Mouse (Mus musculus): ENCODE measurements around the gene Wdr62. TPM values are rescaled to one million over a fixed set of nuclear protein-coding genes. Genes with fewer than 3 reads are reported as not detected.

Gene Wdr62
- total RNA-seq (2022): 1 to 10 TPM in 1 of 4 experiments, under 1 TPM in 3; 0.41 to 1.5 (median 0.84) TPM

DNA sequence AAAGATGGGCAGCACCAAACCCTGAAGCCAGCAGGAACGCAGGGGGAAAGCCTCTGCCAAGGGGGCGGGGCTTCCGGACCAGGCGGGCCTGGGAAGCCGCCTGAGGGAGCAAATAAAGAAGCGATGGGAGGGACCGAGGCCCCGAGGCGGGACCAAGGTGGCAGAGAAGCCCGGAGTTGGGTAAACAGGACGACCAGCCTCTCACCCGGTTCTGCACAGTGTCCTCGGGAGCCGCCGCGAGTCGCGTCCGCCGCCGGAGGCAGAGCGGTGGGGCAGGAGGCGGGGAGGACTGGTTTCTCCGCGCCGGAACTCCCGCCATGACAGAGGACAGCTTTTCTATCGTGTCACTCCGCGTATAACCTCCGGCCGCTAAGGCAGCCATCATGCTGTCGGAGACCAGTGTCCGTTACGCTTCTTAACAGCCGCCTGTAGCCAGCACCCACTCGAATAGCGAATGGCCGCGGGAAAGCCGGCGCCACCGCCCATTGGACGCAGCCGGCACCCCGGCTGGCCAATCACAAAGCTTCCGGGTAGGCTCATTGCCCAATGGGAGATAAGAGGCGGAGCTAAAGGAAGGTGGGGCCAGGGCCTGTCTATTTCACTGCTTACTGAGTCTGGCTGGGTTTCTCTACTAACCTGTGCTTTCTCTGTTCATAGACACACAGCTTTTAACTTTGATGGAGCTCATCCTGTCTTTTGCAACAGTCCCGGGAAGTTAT, at the start of gene Wdr62, which contains the start of gene Thap8:
Gene Wdr62 (minus strand): TSS at position 469 of the 719 bp plus-strand sequence.
Gene Thap8 (plus strand): TSS at position 144 of the 719 bp plus-strand sequence.
- peak; percentile 91 for DNase-seq (ENCODE audit: low spot score)

GRCm38 (mm10) chr7:30328379-30328778, 48.2 kb upstream of the Wdr62 start:
- no peak for DNase-seq (ENCODE audit: low spot score)

DNA sequence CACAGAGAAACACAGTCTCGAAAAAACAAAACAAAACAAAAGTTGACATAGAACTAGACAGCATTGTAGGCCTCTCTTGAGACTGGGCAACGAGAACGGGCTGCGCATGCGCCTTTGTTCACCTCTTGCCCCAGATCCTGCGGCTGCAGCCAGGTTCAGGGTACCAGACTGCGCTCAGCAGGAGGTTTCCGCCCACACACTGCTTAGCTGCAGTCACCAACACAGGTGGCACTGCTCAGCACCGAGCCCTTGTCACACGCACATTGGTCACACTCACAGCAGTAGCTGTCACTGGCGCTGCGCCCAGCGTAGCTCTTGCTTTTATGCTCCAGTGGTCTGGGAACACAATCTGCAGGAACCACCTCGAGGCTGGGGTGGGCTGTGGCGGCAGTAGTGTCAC, 46.9 kb upstream of the Wdr62 start:
- DNase-seq (ENCODE audit: low spot score): no peak

DNA sequence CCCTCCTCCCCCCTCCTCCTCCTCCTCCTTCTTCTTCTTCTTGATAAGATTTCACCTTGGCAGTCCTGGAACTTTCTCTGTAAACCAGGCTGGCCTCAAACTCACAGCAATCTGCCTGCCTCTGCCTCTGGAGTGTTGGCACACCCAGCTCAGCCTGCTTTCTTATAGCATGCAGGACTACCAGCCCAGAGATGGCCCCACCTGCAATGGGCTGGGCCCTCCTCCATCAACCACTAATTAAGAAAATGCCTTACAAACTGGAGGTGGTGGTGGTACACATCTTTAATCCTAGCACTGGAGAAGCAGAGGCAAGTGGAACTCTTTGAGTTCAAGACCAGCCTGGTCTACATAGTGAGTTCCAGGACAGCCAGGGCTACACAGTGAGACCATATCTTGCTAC, 46.2 kb upstream of the Wdr62 start:
- DNase-seq (ENCODE audit: low spot score): no peak

DNA sequence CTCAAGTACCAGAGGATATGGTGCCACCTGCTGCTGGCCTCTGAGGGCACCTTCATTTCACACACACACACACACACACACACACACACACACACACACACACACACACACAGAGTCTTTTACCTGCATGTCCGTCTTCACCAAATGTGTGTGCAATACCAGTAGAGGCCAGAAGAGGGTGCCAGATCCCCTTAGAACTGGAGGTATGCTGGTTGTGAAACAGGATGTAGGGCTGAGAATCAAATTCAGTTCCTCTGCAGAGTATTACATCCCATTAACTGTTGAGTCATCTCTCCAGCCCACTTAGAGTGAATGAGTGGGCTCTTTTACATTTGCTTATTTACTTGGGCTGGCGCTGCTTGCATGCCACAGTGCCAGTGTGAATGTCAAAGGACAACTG, 45.1 kb upstream of the Wdr62 start:
- no peak for DNase-seq (ENCODE audit: low spot score)

DNA sequence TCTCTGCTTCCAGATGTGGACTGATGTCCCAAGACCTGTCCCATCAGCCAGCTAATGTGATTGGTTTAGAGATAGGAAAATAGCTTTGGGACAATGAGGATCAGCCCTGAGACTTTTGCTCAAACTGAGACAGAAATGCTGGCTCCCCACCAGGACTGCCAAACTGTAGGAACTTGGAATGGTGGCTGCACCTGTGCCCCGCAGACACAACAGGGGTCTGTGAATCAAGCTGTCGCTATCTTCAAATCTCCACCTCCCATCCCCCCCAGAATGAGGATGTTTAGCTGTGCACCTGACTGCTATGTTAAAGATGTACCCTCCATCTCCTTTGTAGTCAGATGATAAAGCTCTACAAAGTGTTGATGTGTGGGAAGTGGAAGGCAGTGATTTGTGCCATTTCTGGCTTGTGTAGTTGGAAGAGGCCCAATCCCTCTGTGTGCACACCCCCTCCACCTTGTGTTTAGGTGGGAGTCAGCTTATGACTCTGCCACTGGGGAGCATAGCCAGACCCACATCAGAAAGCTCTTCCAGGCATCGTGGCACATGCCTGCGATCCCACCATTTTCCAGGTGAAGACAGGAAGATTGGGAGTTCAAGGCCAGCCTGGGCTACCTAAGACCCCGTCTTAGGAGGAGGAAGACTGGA, 44.2 kb upstream of the Wdr62 start:
- DNase-seq (ENCODE audit: low spot score): no peak

GRCm38 (mm10) chr7:30323795-30324194, 43.6 kb upstream of the Wdr62 start, which contains the start of gene Sdhaf1:
Gene Sdhaf1, minus strand, starts transcription at chr7:30323895.
- no peak for DNase-seq (ENCODE audit: low spot score)

DNA sequence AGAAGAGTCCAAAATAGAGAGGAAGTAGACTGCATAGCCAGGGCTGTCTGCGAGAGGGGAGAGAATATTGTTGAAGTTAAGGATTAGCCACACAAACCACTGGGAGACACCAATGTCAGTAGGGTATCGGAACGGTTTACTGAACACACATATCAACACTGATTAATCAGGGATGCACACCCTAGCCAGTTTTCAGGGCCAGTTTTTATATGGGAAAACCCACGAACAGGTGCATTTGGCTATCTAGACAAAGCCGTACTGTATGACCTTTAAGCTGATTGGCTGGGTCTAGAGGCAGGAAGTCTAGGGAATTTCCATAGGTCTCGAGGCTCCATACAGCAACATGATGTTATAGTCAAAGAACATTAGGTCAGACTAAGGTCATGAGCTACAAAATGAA, 42.6 kb upstream of the Wdr62 start:
- DNase-seq (ENCODE audit: low spot score): no peak

DNA sequence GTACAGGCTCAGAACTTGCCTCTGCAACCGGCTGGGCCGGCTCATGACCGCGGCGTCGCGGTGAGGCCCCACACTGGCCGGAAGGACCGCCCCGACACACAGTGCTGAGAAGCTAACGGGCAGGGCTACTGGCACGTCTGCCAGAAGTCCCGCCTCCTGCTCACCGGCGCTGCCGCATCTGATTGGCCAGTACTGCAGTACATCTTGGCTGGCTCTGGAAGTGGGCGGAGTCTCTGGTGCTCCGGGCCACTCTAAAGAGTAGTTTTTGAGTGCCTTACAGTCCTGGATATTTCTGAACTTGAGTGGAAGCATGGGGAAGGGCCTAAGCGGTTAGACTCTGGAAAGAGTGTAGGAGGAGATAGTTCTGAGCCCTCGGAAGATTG, 42.1 kb upstream of the Wdr62 start:
- DNase-seq (ENCODE audit: low spot score): peak; percentile 96

DNA sequence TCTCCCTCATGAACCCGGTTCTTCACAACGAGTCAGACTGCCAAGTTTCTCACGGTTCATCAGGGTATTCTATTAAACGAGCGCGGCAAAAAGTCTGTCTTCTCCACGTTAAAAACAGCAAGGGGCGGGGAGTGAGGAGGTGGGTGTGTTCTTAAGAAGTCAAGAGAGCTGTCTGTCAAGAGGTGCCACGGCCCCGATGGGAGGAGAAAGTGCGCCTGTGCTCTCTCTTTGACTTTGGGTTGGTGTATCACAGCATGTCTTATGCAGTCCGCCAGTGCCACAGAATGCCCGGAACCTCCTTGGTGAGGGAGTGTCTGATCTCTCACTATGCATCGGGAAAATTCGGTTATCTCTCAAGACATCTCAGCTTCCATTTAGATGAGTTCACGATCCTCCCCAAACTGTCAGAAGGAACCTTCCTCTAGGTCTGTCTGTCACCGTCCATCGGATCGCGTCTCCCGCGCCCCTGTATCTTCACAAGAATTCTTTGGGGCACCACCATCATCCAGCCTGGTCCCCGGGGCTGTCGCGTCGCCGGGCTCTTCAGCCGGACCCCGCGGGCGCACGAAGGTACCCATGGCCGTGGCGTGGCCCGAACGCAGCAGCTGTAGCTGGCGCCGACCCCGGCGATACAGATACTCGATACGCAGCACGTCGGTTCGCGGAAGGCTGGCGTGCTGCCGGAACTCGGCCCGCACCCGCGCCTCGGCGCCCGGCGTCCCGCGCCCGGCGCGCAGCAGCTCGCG, 41.5 kb upstream of the Wdr62 start, which contains the start of gene E130208F15Rik:
Gene E130208F15Rik (plus strand): TSS at position 202 of the 746 bp plus-strand sequence.
- peak; percentile 67 for DNase-seq (ENCODE audit: low spot score)

DNA sequence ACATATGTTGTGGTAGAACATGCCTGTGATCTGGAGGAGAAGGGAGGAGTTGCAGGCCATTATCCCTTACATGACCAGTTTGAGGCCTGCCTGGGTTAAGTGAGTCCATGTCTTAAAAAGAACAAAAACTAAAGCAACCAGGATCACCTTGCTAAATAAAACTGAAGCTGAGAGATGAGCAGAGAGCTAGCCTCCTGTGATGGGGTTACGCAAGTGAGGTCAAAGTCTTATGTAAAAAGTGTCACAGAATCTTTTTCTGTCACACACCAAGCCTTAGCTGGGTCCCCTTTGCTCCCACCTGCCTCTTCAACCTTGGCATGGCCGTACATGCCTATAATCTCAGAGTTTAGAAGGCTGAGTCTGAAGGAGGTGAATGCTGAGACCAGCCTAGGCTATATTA, 40.7 kb upstream of the Wdr62 start:
- DNase-seq (ENCODE audit: low spot score): no peak

- no peak for DNase-seq (ENCODE audit: low spot score)
These were observed 37.9 kb upstream of the Wdr62 start for GRCm38 (mm10) chr7:30318142-30318541.

DNA sequence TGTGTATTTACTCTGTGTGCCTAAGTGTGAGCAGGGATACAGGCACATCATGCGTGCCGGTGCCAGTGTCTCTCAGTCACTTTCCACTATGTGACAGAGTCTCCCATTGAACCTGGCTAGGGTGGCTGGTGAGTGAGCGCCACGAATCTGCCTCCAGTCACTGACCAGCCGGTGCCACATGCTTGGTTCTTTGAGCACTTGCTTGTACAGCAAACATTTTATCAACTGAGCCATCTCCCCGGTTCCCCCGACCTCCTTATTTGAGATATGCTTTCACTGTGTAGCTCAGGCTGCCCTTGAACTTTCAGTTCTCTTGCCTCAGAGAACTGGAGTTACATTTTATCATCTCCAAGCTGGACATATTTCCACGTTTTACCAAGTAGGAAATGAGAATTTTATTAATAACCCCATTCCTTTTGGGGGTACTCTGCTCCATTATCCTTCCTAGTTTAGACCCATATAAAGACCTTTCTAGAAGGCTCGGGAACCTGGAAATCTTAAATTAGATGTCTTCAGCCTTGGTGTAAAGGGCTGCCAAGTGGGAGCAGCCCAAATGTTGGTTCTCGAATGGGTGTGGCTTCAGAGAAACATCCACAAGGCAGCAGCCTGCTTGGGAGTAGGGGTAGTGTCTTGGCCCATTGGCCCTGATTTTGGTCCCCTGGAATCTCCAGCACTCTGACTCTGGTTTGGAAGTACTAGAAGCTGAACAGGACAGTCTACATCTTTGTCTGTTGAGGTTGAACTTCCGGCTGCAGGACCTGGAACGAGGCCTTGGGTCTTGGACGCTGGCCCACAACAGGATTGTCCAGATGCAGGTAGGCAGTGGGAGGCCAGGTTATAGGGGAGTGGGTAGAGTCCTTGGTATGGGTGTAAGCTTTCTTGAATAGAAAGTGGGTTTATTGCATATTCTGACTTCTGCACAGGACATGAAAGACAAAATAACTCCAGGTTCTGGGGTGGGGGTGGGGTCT, 35.6 kb upstream of the Wdr62 start:
- no peak for DNase-seq (ENCODE audit: low spot score)

DNA sequence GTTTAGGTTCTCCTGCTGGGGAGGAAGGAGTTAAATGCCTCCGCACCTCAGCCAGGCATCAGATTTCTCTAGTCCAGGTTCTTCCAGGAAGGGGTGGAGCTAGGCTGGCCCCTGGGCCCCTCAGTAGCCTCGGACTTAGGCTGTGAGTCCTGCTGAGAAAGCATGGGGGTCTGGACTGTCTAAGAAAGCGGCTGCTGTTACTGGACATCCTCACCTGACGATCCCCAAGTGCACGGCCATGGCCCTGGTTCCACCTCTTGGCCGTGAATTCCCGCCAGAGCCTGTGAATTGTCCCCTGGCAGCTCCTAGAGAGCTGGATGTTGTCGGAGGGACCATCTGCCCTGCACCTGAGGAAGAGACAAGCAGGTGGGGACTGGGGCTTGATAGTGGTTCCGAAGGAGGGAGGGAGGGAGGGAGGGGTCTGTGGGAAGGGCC, 34.5 kb upstream of the Wdr62 start, which contains the start of gene Syne4:
Gene Syne4 (plus strand): TSS at position 87 of the 435 bp plus-strand sequence.
- no peak for DNase-seq (ENCODE audit: low spot score)

DNA sequence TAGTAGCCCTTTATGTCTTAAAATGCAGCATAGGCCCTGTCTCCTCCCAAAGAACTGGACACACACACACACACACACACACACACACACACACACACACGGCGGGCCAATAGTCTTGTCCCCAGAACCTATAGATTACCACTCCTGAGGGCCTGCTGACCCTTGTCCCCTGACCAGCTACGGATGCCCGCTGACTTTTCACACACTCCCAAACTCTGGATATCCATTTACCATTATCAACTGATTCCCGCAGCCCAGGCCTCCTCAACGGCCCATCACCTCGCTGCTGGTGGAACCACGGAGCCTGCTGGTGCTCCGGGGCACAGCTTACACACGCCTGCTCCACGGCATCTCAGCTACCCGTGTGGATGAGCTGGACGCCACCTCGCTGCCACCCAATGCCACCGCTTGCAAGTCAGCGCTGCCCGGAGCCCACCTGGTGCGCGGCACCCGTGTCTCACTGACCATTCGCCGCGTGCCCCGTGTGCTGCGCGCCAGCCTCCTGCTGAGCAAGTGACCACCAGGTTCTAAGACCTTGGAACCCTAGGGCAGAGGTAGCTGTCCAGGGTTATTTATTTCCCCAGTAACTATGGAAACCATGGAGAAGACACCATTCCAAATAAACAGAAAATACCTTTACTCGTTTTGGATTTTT, 33.6 kb upstream of the Wdr62 start:
- no peak for DNase-seq (ENCODE audit: low spot score)

- DNase-seq (ENCODE audit: low spot score): no peak
These were observed 29.9 kb upstream of the Wdr62 start for GRCm38 (mm10) chr7:30310136-30310535.

GRCm38 (mm10) chr7:30309395-30310129, 29.3 kb upstream of the Wdr62 start:
- no peak for DNase-seq (ENCODE audit: low spot score)

GRCm38 (mm10) chr7:30308076-30309005, 28.1 kb upstream of the Wdr62 start, which contains the start of gene Alkbh6:
Gene Alkbh6, plus strand, starts transcription at chr7:30308717.
- DNase-seq (ENCODE audit: low spot score): peak; percentile 96
